Mouse (Mus musculus) brain, adult 2 months (tissue): ENCODE measurements around the gene Usp42.

Experiments used
- DNase-seq: peaks from one replicate; pipeline ENCODE4 v3.0.0; 2011; ENCODE audit warnings: low read depth, low spot score

Gene Usp42

GRCm38 (mm10) chr5:143732180-143732891 lies at the start of gene Usp42:
Usp42 (minus strand) TSS chr5:143732280.
- peak; percentile 99 for DNase-seq

- no peak for DNase-seq
Observed at GRCm38 (mm10) chr5:143760508-143760907, 28.4 kb upstream of the Usp42 start.

- no peak for DNase-seq
Observed at GRCm38 (mm10) chr5:143759554-143759953, 27.5 kb upstream of the Usp42 start.

DNA sequence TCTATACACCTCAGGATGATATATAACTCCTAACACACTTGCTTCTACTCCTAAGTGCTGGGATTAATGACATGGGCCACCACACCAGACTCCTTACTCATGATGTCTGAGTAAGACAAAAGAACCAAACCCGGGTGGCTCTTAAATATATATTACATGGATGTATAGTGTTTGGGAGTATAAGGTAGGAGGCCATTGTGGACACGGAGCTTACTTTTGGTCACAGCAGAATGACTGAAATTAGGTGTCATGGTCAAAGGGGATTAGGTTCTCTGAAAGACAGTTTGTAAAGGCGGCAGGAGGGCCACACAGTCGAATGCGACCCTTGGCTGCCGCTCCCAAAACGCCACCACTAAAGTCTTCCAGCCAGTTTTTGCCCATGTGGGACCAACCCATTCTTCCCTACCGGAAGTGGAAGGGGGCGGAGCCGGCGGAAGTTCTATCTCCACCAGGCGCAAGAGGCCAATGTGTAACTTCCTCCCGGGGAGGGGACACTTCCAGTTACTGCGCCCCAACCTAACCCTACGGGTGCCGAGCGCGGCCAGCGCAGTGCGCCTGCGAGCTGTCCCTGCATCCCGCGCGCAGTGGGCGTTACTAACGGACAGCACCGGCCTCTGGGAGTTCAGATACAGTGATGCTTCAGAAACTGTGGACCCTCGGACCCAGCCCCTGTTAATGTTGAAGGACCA lies 25.8 kb upstream of the Usp42 start:
- DNase-seq, result peak; percentile 98

DNA sequence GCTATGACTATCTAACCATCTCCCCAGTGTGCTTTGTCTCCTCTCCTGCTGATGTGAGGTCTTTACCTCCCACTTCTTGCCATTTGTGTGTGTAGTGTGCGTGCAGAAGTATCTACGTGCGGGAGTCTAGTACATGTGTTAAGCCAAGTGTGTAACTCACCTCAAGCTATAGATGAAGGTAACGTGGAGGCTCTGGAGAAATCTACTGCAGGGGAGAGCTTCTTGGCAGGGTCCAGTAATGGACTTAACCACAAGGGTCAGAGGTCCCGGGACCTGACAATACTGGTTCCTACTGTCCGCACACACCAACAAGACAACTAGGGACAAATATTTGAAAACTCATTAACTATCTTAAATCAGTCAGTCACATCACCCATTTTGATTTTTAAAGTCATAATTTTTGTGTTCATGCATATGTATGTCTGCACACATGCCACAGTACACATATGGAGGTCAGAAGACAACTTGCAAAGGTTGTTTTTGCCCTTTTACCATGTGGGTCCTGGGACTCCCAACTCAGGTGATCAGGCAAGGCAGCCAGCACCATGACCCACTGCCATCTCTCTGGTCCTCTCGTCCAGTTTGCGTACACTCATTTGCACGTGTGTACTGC lies 23.6 kb upstream of the Usp42 start:
- DNase-seq, result no peak

DNA sequence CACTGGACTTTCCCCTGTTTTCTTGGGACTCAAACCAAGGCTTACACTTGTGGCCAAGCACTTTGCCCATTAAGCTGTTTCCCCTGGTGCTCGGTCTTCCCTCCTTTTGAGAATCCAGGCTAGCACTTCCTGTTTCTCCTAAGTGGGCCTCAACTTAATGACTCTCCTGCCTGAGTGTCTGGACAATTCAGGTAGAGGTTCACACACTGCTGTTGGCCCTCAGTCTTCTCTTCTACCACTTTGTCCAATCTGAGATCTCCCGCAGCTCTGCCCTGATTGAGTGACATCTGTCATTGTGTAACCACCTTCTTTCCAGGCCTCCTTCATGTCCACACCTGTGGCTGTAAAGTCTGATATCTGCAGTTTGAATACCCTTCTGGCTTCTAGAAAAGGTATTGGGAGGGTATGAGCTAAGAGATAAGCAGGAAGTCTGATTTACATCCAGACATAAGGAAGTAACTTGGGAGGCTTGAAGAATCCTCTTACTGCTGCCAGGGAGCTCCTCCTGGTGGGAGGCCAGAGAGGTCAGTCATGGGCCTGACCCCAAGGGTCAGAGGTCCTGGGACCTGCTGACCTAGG lies 17.6 kb upstream of the Usp42 start:
- no peak for DNase-seq

DNA sequence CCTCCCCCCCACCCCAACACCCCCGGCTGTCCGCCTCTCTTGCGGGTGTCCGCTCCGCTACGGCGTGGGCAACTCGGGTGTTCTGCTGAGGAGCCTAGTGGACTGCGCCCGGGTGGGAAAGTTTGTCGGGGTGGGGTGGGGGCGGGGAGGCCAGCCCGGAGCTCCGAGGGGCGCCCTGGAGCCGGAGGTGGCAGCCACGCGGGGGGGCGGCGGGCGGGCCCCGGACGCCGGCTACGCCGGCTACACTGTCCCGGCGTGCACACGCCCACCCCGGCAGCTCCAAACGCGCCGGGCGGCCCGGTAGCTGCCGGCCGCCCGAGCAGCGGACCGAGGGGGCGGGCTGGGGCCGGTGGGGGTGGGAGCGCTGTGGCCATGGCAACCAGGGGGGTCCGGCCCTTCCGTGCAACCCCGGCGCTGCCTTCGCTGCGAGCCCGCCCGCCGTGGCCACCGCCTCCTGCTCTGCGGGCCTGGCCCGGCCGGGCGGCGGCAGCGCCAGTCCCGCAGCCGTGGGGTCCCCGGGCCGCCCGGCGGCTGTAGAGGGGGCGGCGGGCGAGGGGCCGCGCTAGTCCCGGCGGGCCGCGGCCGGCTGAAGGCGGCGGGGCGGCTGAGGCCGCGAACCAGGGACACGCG lies 482 bp downstream of the Usp42 start:
- no peak for DNase-seq

GRCm38 (mm10) chr5:143730915-143731314 lies 1.2 kb downstream of the Usp42 start:
- no peak for DNase-seq

GRCm38 (mm10) chr5:143721962-143722361 lies 10.1 kb downstream of the Usp42 start:
- no peak for DNase-seq

DNA sequence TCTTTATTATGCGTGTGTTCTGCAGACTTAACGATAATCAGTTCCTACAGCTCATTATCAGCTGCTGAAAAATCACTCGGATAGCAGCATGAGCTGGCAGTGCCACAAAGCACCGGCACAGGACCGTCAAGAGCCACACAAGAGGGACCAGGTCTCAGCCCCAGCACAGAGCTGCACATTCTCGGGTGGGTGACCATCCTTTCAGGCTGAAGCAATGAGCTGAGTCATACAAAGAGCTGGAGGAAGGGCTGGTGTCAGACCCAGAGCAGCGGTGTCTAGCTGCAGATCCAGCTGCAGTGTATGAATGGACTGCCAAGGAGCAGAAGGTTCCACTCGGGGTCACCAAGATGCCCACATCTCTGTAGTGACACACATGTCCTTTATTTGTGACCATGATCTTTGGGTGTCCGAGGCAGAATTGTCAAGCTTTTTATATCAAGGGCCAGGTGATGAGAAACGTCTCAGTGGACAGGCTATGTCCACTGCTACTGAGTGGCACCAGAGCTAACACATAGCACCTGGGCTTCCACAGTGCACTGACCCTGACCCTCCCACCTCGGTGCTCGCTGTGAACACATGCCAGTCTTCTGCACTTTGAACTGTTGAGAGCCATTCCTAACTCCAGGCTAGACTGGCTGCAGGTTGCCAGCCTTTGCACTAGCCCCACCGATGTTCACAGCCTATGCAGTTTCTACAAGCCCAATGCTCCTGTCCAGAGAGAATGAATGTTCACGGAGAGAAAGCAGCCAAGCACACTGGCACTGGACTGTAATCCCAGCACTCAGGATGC lies 19.9 kb downstream of the Usp42 start:
- peak; percentile 30 for DNase-seq

GRCm38 (mm10) chr5:143711326-143711725 lies 20.8 kb downstream of the Usp42 start:
- DNase-seq, result peak; percentile 86

- no peak for DNase-seq
Observed at GRCm38 (mm10) chr5:143706822-143707200, 25.3 kb downstream of the Usp42 start.

DNA sequence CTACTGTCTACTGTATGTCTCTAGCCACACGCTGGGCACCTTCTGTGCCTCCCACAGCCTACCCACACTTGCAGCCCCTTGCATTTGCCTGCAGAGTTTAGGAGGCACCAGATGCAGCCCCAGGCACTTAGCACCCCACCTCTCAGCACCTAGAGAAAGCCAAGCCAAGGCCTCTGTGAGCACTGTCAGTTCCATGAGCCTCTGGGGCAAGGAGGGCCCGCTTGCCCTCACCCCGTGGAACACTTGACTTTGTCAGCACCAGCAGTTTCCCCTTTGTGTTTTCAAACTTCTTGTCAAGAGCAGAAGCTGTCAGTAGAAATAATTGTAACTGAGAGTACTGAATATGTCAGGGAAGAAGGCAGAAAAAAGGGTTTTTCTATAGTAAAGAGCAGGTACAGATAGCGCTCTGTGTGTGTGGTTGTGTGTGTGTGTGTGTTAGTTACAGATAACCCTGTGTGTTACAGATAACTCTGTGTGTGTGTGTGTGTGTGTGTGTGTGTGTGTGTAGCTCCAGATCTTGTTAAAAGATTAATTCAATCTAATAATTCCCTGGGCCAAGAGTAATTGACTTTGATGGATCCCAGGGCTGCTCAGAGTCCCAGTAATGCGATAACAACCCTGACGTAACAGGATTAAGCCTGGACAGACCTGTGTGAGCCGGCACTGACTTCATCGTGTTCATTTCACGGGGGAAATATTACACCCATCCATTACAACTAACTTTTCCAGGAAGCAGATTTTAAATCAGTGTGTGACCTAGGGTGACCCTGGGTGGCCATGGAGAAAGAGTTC lies 25.9 kb downstream of the Usp42 start:
- no peak for DNase-seq

GRCm38 (mm10) chr5:143705659-143705982 lies 26.5 kb downstream of the Usp42 start:
- no peak for DNase-seq

- DNase-seq, result peak; percentile 61
Observed at GRCm38 (mm10) chr5:143704875-143705658, 27.0 kb downstream of the Usp42 start.

DNA sequence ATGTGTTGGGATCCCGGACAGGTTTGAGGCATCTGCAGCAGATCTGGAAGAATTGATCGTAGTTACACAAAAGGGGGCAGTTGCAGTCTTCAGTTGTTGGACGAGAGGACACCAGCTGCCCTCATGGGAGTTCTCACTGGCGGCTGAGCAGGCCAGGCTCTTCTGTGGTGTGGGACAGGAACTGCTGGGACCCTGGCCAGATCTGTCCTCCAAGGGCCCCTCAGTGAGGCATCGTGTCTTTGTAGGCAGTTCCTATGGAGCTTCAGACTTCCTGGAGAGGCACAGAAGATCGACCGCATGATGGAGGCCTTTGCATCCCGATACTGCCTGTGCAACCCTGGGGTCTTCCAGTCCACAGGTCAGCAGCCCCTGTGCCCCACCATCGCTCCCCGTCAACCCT lies 31.0 kb downstream of the Usp42 start:
- DNase-seq, result no peak

GRCm38 (mm10) chr5:143700247-143700646 lies 31.8 kb downstream of the Usp42 start:
- no peak for DNase-seq

DNA sequence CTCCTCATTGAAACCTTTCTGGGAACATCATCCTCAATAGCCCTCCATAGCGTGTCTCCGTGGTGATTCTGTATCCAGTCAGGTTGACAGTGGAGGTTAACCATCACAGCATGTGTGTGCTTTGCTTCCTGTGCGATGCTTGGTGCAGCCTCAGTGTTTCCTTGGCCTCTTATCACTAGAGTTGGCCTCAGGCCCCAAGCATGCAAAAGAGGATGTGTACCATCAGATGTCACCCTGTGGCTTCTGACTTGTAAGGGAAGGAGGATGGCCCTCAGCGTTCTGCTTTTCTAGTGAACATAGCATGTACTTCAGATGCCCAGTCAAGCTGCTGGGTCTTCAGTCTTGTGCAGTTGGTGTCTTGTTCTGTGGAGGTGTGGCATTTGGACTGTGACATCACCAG lies 33.6 kb downstream of the Usp42 start:
- DNase-seq, result no peak

DNA sequence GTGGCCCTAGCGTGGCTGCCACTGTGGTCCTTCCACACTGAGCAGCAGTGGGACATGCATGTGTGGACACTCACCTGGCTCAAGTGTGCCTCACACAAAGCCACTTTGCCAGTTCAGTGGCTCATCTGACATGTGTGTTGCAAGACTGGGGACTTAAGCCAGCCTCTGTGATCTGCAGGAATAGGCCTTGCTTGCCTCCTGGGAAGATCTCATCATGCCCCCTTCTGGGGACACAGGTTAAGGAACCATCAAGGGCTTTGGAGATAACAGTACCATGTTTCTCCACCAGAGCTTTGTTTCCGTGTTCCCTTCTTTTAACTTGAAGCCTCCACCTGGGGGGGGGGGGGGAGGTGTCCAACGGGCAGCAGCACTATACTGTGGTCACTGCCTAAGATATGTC lies 35.8 kb downstream of the Usp42 start:
- DNase-seq, result peak; percentile 66

- DNase-seq, result peak; percentile 96
Observed at GRCm38 (mm10) chr5:143690926-143691325, 41.2 kb downstream of the Usp42 start.
